Mouse (Mus musculus) hindbrain, embryonic 11.5 days (tissue): Measurements from ENCODE around the gene Homer2. TPM values are rescaled to one million over a fixed set of nuclear protein-coding genes. Genes with fewer than 3 reads are reported as not detected.

ENCODE experiments used
- ATAC-seq: fragments of 200-750 bp; cut with Nextera tagmentation; 2 replicates; pipeline ENCODE4 v1.8.0; 2017; ENCODE audit warnings: mild to moderate bottlenecking, moderate TSS enrichment, moderate library complexity; ENCODE audit not compliant: low FRiP score
- DNase-seq: peaks from one replicate; pipeline ENCODE4 v3.0.0-alpha.2; 2015; ENCODE audit warnings: low spot score
- H3K27ac ChIP-seq: fragments of 300-500 bp; sonication (generic); 2 replicates; pipeline ENCODE4 v1.5.1; 2014; ENCODE audit warnings: mild to moderate bottlenecking, low read depth, low read length
- H3K27me3 ChIP-seq: fragments of 300-500 bp; sonication (generic); 2 replicates; pipeline ENCODE4 v1.6.1; 2014; ENCODE audit warnings: mild to moderate bottlenecking, low read length, moderate library complexity, mixed read lengths; ENCODE audit not compliant: control insufficient read depth, insufficient read depth
- H3K36me3 ChIP-seq: fragments of 300-500 bp; sonication (generic); 2 replicates; pipeline ENCODE4 v1.6.1; 2014; ENCODE audit warnings: mild to moderate bottlenecking, low read length, moderate library complexity, mixed read lengths; ENCODE audit not compliant: control insufficient read depth, insufficient read depth
- H3K4me1 ChIP-seq: fragments of 300-500 bp; sonication (generic); replicated peaks from 2 replicates; pipeline ENCODE4 v1.6.1; 2014; ENCODE audit warnings: low read length, mixed read lengths; ENCODE audit not compliant: control insufficient read depth, insufficient read depth
- H3K4me2 ChIP-seq: fragments of 300-500 bp; sonication (generic); replicated peaks from 2 replicates; pipeline ENCODE4 v1.6.1; 2014; ENCODE audit warnings: mild to moderate bottlenecking, low read depth, low read length
- H3K4me3 ChIP-seq: fragments of 300-500 bp; sonication (generic); 2 replicates; pipeline ENCODE4 v1.5.1; 2014; ENCODE audit warnings: low read depth, low read length
- H3K9ac ChIP-seq: fragments of 300-500 bp; sonication (generic); 2 replicates; pipeline ENCODE4 v1.6.1; 2014; ENCODE audit warnings: low read depth, low read length
- H3K9me3 ChIP-seq: fragments of 300-500 bp; sonication (generic); 2 replicates; pipeline ENCODE4 v1.6.1; 2016; ENCODE audit warnings: low read length; ENCODE audit not compliant: control insufficient read depth
- WGBS: fragments of 180-500 bp; shearing (Covaris S2); extraction: QIAGEN DNeasy Blood & Tissue Kit; methylation state at CpG from one replicate; pipeline ENCODE4 v1.1.7; 2014; 5-methylcytosine and 5-hydroxymethylcytosine counted together
- polyA plus RNA-seq: library from polyadenylated mRNA; unstranded; fragments of >200 nt; fragmentation: Nextera tagmentation; extraction: Ambion mirVana; gene quantifications from 2 replicates; pipeline ENCODE4 v1.2.1, GENCODE M21; 2014

Homer2 gene
- polyA plus RNA-seq, 1 experiment from 2014 or later: 24.4 TPM

- no peaks in the 10 kb centered on the region for H3K27me3 ChIP-seq
- DNase-seq: no peak
- no peak overlapping the region for H3K27ac ChIP-seq
- H3K4me3 ChIP-seq: no peak overlapping the region
- no peaks in the 10 kb centered on the region for H3K36me3 ChIP-seq
- WGBS: 88% methylated on average over 9 of the region's 9 CpGs
- no peak overlapping the region for H3K4me2 ChIP-seq
- H3K9me3 ChIP-seq: no peaks in the 10 kb centered on the region
- H3K9ac ChIP-seq: no peak overlapping the region
- H3K4me1 ChIP-seq: no peaks in the 10 kb centered on the region; the same call in 1 of the 2 replicates
- no peak for ATAC-seq
Measured at GRCm38 (mm10) chr7:81688378-81688777, 18.9 kb downstream of the Homer2 start.

GRCm38 (mm10) chr7:81687684-81688316 is 19.5 kb downstream of the Homer2 start:
- H3K4me1 ChIP-seq: no peaks in the 10 kb centered on the region; the same call in 1 of the 2 replicates
- H3K9me3 ChIP-seq: no peaks in the 10 kb centered on the region
- no peak overlapping the region for H3K4me2 ChIP-seq
- no peaks in the 10 kb centered on the region for H3K36me3 ChIP-seq
- H3K27ac ChIP-seq: no peak overlapping the region
- no peaks in the 10 kb centered on the region for H3K27me3 ChIP-seq
- DNase-seq (no peak), ATAC-seq (no peak)
- WGBS: 91% methylated on average over 6 of the region's 6 CpGs
- no peak overlapping the region for H3K9ac ChIP-seq
- no peak overlapping the region for H3K4me3 ChIP-seq

- Histone ChIP-seq H3K9me3 (no peaks in the 10 kb centered on the region), H3K36me3 (no peaks in the 10 kb centered on the region), H3K27ac (no peak overlapping the region), H3K4me2 (no peak overlapping the region), H3K4me3 (no peak overlapping the region), H3K4me1 (no peaks in the 10 kb centered on the region; the same call in 1 of the 2 replicates), H3K9ac (no peak overlapping the region), H3K27me3 (no peaks in the 10 kb centered on the region)
- ATAC-seq (no peak), DNase-seq (no peak)
- 93% methylated on average over 7 of the region's 7 CpGs for WGBS
Measured at GRCm38 (mm10) chr7:81685375-81685774, 22.0 kb downstream of the Homer2 start.

- H3K27ac ChIP-seq: no peak overlapping the region
- no peaks in the 10 kb centered on the region for H3K36me3 ChIP-seq
- WGBS: 73% methylated on average over 7 of the region's 7 CpGs
- no peaks in the 10 kb centered on the region for H3K27me3 ChIP-seq
- H3K9ac ChIP-seq: no peak overlapping the region
- H3K4me2 ChIP-seq: no peak overlapping the region
- no peak overlapping the region for H3K4me3 ChIP-seq
- ATAC-seq: no peak
- H3K9me3 ChIP-seq: no peaks in the 10 kb centered on the region
- no peaks in the 10 kb centered on the region for H3K4me1 ChIP-seq
- no peak for DNase-seq
Measured at GRCm38 (mm10) chr7:81683779-81684422, 23.4 kb downstream of the Homer2 start.

GRCm38 (mm10) chr7:81681386-81681785 is 25.9 kb downstream of the Homer2 start:
- WGBS: 80% methylated on average over 3 of the region's 3 CpGs
- DNase-seq (no peak), ATAC-seq (no peak)
- H3K4me2 ChIP-seq: no peak overlapping the region
- H3K9me3 ChIP-seq: no peaks in the 10 kb centered on the region
- H3K27ac ChIP-seq: no peak overlapping the region
- H3K36me3 ChIP-seq: no peaks in the 10 kb centered on the region
- no peaks in the 10 kb centered on the region for H3K4me1 ChIP-seq
- H3K4me3 ChIP-seq: no peak overlapping the region
- no peak overlapping the region for H3K9ac ChIP-seq
- H3K27me3 ChIP-seq: no peaks in the 10 kb centered on the region

- Histone ChIP-seq H3K27me3 (no peaks in the 10 kb centered on the region), H3K9ac (no peak overlapping the region), H3K27ac (no peak overlapping the region), H3K4me1 (no peaks in the 10 kb centered on the region), H3K4me3 (no peak overlapping the region), H3K9me3 (no peaks in the 10 kb centered on the region), H3K36me3 (no peaks in the 10 kb centered on the region), H3K4me2 (no peak overlapping the region)
- DNase-seq (no peak), ATAC-seq (0 out of 2 replicates have a peak, but pooled peaks have one; percentile 66)
- WGBS: 56% methylated on average over 15 of the region's 15 CpGs
Measured at GRCm38 (mm10) chr7:81673359-81674013, 33.8 kb downstream of the Homer2 start.

DNA sequence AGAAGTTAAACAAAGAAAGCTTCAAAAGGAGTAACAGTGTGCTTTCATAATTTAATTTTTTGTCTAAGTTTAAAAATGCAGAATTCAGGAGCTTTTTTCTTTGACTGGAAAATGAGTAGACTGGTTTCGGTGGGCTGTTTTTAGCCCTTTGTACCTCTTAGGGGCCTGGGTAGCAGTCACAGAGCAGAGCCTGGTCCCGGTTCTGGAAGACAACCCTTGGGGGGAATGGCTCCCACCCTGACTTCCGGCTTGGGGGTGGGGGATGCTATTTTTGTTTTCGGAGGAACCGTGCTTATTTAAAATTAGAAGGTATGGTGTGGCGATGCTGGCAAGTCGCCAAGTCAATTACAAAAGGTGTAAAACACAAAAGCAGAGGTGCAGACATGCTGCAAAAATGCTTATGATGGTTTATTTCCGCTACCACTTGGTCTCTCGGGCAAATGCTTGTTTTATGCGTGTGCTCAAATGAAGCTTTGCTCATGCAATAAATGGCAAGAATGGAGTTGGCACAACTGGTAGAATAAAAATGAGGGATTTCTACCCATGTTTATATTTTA is 34.5 kb downstream of the Homer2 start:
- Histone ChIP-seq H3K4me3 (no peak overlapping the region), H3K4me1 (no peaks in the 10 kb centered on the region), H3K9ac (no peak overlapping the region), H3K27ac (no peak overlapping the region), H3K4me2 (no peak overlapping the region), H3K27me3 (no peaks in the 10 kb centered on the region), H3K36me3 (no peaks in the 10 kb centered on the region), H3K9me3 (no peaks in the 10 kb centered on the region)
- ATAC-seq: no peak
- 87% methylated on average over 10 of the region's 10 CpGs for WGBS
- no peak for DNase-seq

DNA sequence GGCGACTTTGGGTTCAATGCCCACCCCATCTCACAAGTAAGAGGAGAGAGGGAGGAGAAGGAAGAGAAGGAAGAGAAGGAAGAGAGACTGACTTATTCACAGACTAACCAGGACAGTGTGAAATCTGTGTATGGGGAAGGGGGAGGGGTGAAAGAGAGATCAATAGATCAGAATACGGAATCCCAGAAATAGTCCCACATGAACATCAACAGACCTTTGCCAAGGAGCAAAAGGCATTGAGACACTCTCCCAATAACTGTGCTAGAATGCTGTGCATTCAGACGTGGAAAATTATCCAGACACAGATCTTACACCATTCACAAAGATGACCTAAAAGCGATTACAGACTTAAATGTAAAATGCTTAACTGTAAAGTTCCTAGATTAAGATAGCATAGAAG is 40.2 kb downstream of the Homer2 start:
- Histone ChIP-seq H3K36me3 (no peaks in the 10 kb centered on the region), H3K9ac (no peak overlapping the region), H3K4me2 (no peak overlapping the region), H3K27me3 (no peaks in the 10 kb centered on the region), H3K27ac (no peak overlapping the region), H3K4me3 (no peak overlapping the region), H3K4me1 (no peaks in the 10 kb centered on the region), H3K9me3 (no peaks in the 10 kb centered on the region)
- DNase-seq: no peak
- no peak for ATAC-seq
- 82% methylated on average over 4 of the region's 4 CpGs for WGBS
